Mouse (Mus musculus) kidney, adult 2 months (tissue): ENCODE data around the gene Foxj1.

Source experiments
- CTCF ChIP-seq: fragments of 200-500 bp; conservative IDR thresholded peaks from 2 replicates; pipeline ENCODE4 v1.5.1; 2011; ENCODE audit warnings: low read depth, mild to moderate bottlenecking, control low read depth, low read length, moderate library complexity, mixed read lengths; ENCODE audit not compliant: insufficient read depth, insufficient read length
- POLR2A ChIP-seq: fragments of 200-500 bp; IDR thresholded peaks from one replicate; pipeline ENCODE4 v1.6.1; 2011; ENCODE audit warnings: low read depth, low read length, control low read depth

DNA sequence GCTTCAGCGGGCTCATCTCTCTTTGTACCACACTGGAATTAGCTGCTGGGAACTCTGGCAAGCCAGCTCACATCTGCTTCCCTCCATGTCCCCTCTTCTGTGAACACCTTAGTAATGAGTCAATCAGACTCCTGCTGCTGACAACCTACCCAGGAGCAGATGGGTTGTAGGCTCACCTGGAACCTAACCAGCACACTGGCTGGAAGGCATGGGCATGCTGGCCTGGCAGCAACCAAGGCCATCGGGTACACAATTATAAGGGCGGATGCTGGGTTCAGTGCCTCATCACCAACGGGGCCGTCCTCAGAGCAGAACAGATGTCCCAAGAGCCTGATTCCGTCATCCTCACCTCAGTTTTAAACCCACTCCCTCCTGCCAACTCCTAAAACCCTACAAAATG is 36.6 kb downstream of the Foxj1 start:
- TF ChIP-seq POLR2A: no peak
- no peak for TF ChIP-seq CTCF
